Mouse (Mus musculus) gastrocnemius, adult 8-10 months (tissue): Measurements from ENCODE around the gene Wdr60. TPM values are rescaled to one million over a fixed set of nuclear protein-coding genes. Genes with fewer than 3 reads are reported as not detected.

Experiments used
- DNase-seq, 2 experiments: peaks; one replicate each; pipeline ENCODE4 v3.0.0; 2022; ENCODE audit warnings: low spot score in 2 of 2
- microRNA-seq: library from miRNA; unstranded; fragments of <30 nt; microRNA quantifications from one replicate; pipeline ENCODE4 v1.2.0, GENCODE M21; 2022
- total RNA-seq, 4 experiments: library from RNA; stranded (reverse); gene quantifications; 2 replicates each; pipeline ENCODE4 v1.2.4; 2022

The Wdr60 gene
- total RNA-seq, 4 experiments from 2014 or later, result 13.8 to 19.6 (median 14.2) TPM

GRCm38 (mm10) chr12:116193952-116194351 lies 68.9 kb downstream of the Wdr60 start:
- DNase-seq, result no peak

GRCm38 (mm10) chr12:116183212-116183935 lies 79.4 kb downstream of the Wdr60 start:
- DNase-seq, result no peak

- no peak for DNase-seq
Measured at GRCm38 (mm10) chr12:116182376-116182775, 80.4 kb downstream of the Wdr60 start.

GRCm38 (mm10) chr12:116181436-116182050 lies 81.3 kb downstream of the Wdr60 start:
- no peak for DNase-seq

GRCm38 (mm10) chr12:116176930-116177329 lies 85.9 kb downstream of the Wdr60 start:
- DNase-seq, result no peak

GRCm38 (mm10) chr12:116169666-116170065 lies 93.2 kb downstream of the Wdr60 start:
- DNase-seq, result no peak

- DNase-seq, result no peak
Measured at GRCm38 (mm10) chr12:116165368-116165767, 97.5 kb downstream of the Wdr60 start.

GRCm38 (mm10) chr12:116159695-116160094 lies 103.1 kb downstream of the Wdr60 start:
- DNase-seq, result no peak

- no peak for DNase-seq
Measured at GRCm38 (mm10) chr12:116159223-116159622, 103.6 kb downstream of the Wdr60 start.

- no peak for DNase-seq
Measured at GRCm38 (mm10) chr12:116156792-116157532, 105.9 kb downstream of the Wdr60 start.

Small RNAs within 50 kb of the gene (microRNA-seq; reads per million reads assigned to microRNA genes)
- gene Gm23190, result not detected

Other genes with a start within 250 kb of the Wdr60 start
- gene Zfp386, start 215.3 kb downstream of the Wdr60 start, total RNA-seq, result 10 to 100 TPM; 22.9 to 26.8 (median 24.2) TPM
- gene Vipr2, start 185.3 kb downstream of the Wdr60 start, total RNA-seq, result 1 to 10 TPM in 2 of 4 experiments, under 1 TPM in 2; 0.77 to 1.5 (median 1.0) TPM
- gene Gm11027, start 12.4 kb upstream of the Wdr60 start, total RNA-seq, result not detected
- 10 to 100 TPM; 26.7 to 32.3 (median 29.1) TPM for gene Esyt2, start 18.2 kb upstream of the Wdr60 start, total RNA-seq
- gene Ncapg2, start 142.4 kb upstream of the Wdr60 start, total RNA-seq, result 1 to 10 TPM; 1.1 to 1.4 (median 1.2) TPM
- under 1 TPM in 1 of 4 experiments, not detected in 3; 0.10 TPM for gene Ptprn2, start 222.7 kb upstream of the Wdr60 start, total RNA-seq